Mouse (Mus musculus) embryonic facial prominence, embryonic 14.5 days (tissue): Measurements from ENCODE around the gene Brca1. TPM values are rescaled to one million over a fixed set of nuclear protein-coding genes. Genes with fewer than 3 reads are reported as not detected.

Source experiments
- ATAC-seq: fragments of 200-750 bp; cut with Nextera tagmentation; 2 replicates; pipeline ENCODE4 v1.8.0; 2017; ENCODE audit warnings: low read depth, moderate number of reproducible peaks, moderate TSS enrichment
- DNase-seq: peaks from one replicate; pipeline ENCODE4 v3.0.0-alpha.2; 2015; ENCODE audit warnings: low spot score
- H3K27ac ChIP-seq: fragments of 300-500 bp; sonication (generic); replicated peaks from 2 replicates; pipeline ENCODE4 v1.5.1; 2014; ENCODE audit warnings: low read depth, mild to moderate bottlenecking, low read length, moderate library complexity
- H3K27me3 ChIP-seq: fragments of 300-500 bp; sonication (generic); replicated peaks from 2 replicates; pipeline ENCODE4 v1.6.1; 2014; ENCODE audit warnings: low read length; ENCODE audit not compliant: control insufficient read depth, insufficient read depth
- H3K36me3 ChIP-seq: fragments of 300-500 bp; sonication (generic); 2 replicates; pipeline ENCODE4 v1.6.1; 2014; ENCODE audit warnings: low read length, mixed read lengths; ENCODE audit not compliant: control insufficient read depth, insufficient read depth
- H3K4me1 ChIP-seq: fragments of 300-500 bp; sonication (generic); 2 replicates; pipeline ENCODE4 v1.6.1; 2014; ENCODE audit warnings: antibody characterized with exemption, low read length; ENCODE audit not compliant: control insufficient read depth, insufficient read depth
- H3K4me2 ChIP-seq: fragments of 300-500 bp; sonication (generic); 2 replicates; pipeline ENCODE4 v1.6.1; 2014; ENCODE audit warnings: low read depth, mild to moderate bottlenecking, low read length, moderate library complexity, mixed read lengths
- H3K4me3 ChIP-seq: fragments of 300-500 bp; sonication (generic); 2 replicates; pipeline ENCODE4 v1.5.1; 2014; ENCODE audit warnings: low read depth, mild to moderate bottlenecking, low read length
- H3K9ac ChIP-seq: fragments of 300-500 bp; sonication (generic); 2 replicates; pipeline ENCODE4 v1.6.1; 2014; ENCODE audit warnings: low read depth, mild to moderate bottlenecking, low read length, moderate library complexity, mixed read lengths
- H3K9me3 ChIP-seq: fragments of 300-500 bp; sonication (generic); 2 replicates; pipeline ENCODE4 v1.6.1; 2016; ENCODE audit warnings: low read length; ENCODE audit not compliant: control insufficient read depth
- WGBS: fragments of 180-500 bp; shearing (Covaris S2); extraction: QIAGEN DNeasy Blood & Tissue Kit; methylation state at CpG from one replicate; pipeline ENCODE4 v1.1.7; 2014; 5-methylcytosine and 5-hydroxymethylcytosine counted together
- polyA plus RNA-seq: library from polyadenylated mRNA; unstranded; fragments of >200 nt; fragmentation: Nextera tagmentation; extraction: Ambion mirVana; gene quantifications from 2 replicates; pipeline ENCODE4 v1.2.1, GENCODE M21; 2014

The Brca1 gene
- polyA plus RNA-seq, 1 experiment from 2014 or later = 10.4 TPM

GRCm38 (mm10) chr11:101524446-101524845 is 27.3 kb downstream of the Brca1 start:
- ATAC-seq (no peak), DNase-seq (no peak)
- Histone ChIP-seq H3K4me2 (no peak overlapping the region), H3K27me3 (no peaks in the 10 kb centered on the region), H3K36me3 (peaks cover 58% of the 10 kb centered on the region), H3K4me3 (no peak overlapping the region), H3K4me1 (no peaks in the 10 kb centered on the region), H3K27ac (no peak overlapping the region), H3K9ac (no peak overlapping the region), H3K9me3 (no peaks in the 10 kb centered on the region)
- WGBS = 93% methylated on average over 8 of the region's 8 CpGs

- WGBS = 88% methylated on average over 6 of the region's 6 CpGs
- Histone ChIP-seq H3K9me3 (no peaks in the 10 kb centered on the region), H3K27ac (no peak overlapping the region), H3K4me2 (no peak overlapping the region), H3K36me3 (peaks cover 34% of the 10 kb centered on the region), H3K4me1 (no peaks in the 10 kb centered on the region), H3K4me3 (no peak overlapping the region), H3K9ac (no peak overlapping the region), H3K27me3 (no peaks in the 10 kb centered on the region)
- ATAC-seq = no peak
- no peak for DNase-seq
Observed at GRCm38 (mm10) chr11:101519364-101519763, 32.4 kb downstream of the Brca1 start.

- no peaks in the 10 kb centered on the region for H3K27me3 ChIP-seq
- H3K27ac ChIP-seq = no peak overlapping the region
- DNase-seq (no peak), ATAC-seq (no peak)
- H3K9ac ChIP-seq = no peak overlapping the region
- peaks cover 34% of the 10 kb centered on the region for H3K36me3 ChIP-seq
- no peaks in the 10 kb centered on the region for H3K9me3 ChIP-seq
- WGBS = 80% methylated on average over 5 of the region's 5 CpGs
- H3K4me1 ChIP-seq = no peaks in the 10 kb centered on the region
- H3K4me2 ChIP-seq = no peak overlapping the region
- no peak overlapping the region for H3K4me3 ChIP-seq
Observed at GRCm38 (mm10) chr11:101518937-101519336, 32.8 kb downstream of the Brca1 start.

- no peak overlapping the region for H3K27ac ChIP-seq
- H3K27me3 ChIP-seq = no peaks in the 10 kb centered on the region
- H3K4me2 ChIP-seq = no peak overlapping the region
- no peak overlapping the region for H3K4me3 ChIP-seq
- H3K36me3 ChIP-seq = peaks cover 39% of the 10 kb centered on the region
- ATAC-seq = no peak
- DNase-seq = no peak
- H3K9ac ChIP-seq = no peak overlapping the region
- no peaks in the 10 kb centered on the region for H3K4me1 ChIP-seq
- no peaks in the 10 kb centered on the region for H3K9me3 ChIP-seq
- WGBS = 94% methylated on average over 7 of the region's 7 CpGs
Observed at GRCm38 (mm10) chr11:101507090-101507489, 44.7 kb downstream of the Brca1 start.

- Histone ChIP-seq H3K9me3 (no peaks in the 10 kb centered on the region), H3K9ac (no peak overlapping the region), H3K4me1 (no peaks in the 10 kb centered on the region), H3K4me3 (no peak overlapping the region), H3K36me3 (peaks cover 41% of the 10 kb centered on the region), H3K4me2 (no peak overlapping the region), H3K27me3 (no peaks in the 10 kb centered on the region), H3K27ac (no peak overlapping the region)
- DNase-seq (no peak), ATAC-seq (no peak)
- WGBS = 91% methylated on average over 5 of the region's 5 CpGs
Observed at GRCm38 (mm10) chr11:101506269-101506780, 45.4 kb downstream of the Brca1 start.

- Histone ChIP-seq H3K9ac (no peak overlapping the region), H3K4me2 (no peak overlapping the region), H3K27ac (no peak overlapping the region), H3K27me3 (no peaks in the 10 kb centered on the region), H3K9me3 (no peaks in the 10 kb centered on the region), H3K4me1 (no peaks in the 10 kb centered on the region), H3K4me3 (no peak overlapping the region), H3K36me3 (peaks cover 26% of the 10 kb centered on the region; the same call in 1 of the 2 replicates)
- ATAC-seq = no peak
- WGBS = 78% methylated on average over 6 of the region's 6 CpGs
- DNase-seq = no peak
Observed at GRCm38 (mm10) chr11:101486126-101486525, 65.6 kb downstream of the Brca1 start.

GRCm38 (mm10) chr11:101485509-101486028 is 66.2 kb downstream of the Brca1 start:
- no peak overlapping the region for H3K27ac ChIP-seq
- H3K9ac ChIP-seq = no peak overlapping the region
- no peak; the same call in 1 of the 2 replicates for ATAC-seq
- H3K27me3 ChIP-seq = no peaks in the 10 kb centered on the region
- DNase-seq = peak; percentile 41
- no peaks in the 10 kb centered on the region for H3K9me3 ChIP-seq
- H3K4me1 ChIP-seq = no peaks in the 10 kb centered on the region
- H3K4me2 ChIP-seq = no peak overlapping the region
- H3K36me3 ChIP-seq = peaks cover 26% of the 10 kb centered on the region; the same call in 1 of the 2 replicates
- no peak overlapping the region for H3K4me3 ChIP-seq
- WGBS = 50% methylated on average over 6 of the region's 6 CpGs

- Histone ChIP-seq H3K27ac (no peak overlapping the region), H3K9me3 (no peaks in the 10 kb centered on the region), H3K27me3 (no peaks in the 10 kb centered on the region), H3K4me2 (no peak overlapping the region), H3K4me1 (no peaks in the 10 kb centered on the region), H3K9ac (no peak overlapping the region), H3K4me3 (no peak overlapping the region), H3K36me3 (peaks cover 23% of the 10 kb centered on the region; the same call in 1 of the 2 replicates)
- ATAC-seq (no peak), DNase-seq (no peak)
- WGBS = 81% methylated on average over 7 of the region's 7 CpGs
Observed at GRCm38 (mm10) chr11:101484814-101485213, 66.9 kb downstream of the Brca1 start.

- H3K9me3 ChIP-seq = no peaks in the 10 kb centered on the region
- 0 out of 2 replicates have a peak, but pooled peaks cover under 1% of the 10 kb centered on the region for H3K4me1 ChIP-seq
- H3K4me2 ChIP-seq = no peak overlapping the region
- H3K9ac ChIP-seq = no peak overlapping the region
- peaks cover 17% of the 10 kb centered on the region; the same call in 1 of the 2 replicates for H3K36me3 ChIP-seq
- H3K4me3 ChIP-seq = no peak overlapping the region
- DNase-seq = no peak
- no peaks in the 10 kb centered on the region for H3K27me3 ChIP-seq
- WGBS = 87% methylated on average over 6 of the region's 6 CpGs
- no peak for ATAC-seq
- H3K27ac ChIP-seq = no peak overlapping the region
Observed at GRCm38 (mm10) chr11:101484245-101484644, 67.5 kb downstream of the Brca1 start.
